Mouse (Mus musculus) forebrain, embryonic 16.5 days (tissue): ENCODE measurements around the gene Mycbp2. TPM values are rescaled to one million over a fixed set of nuclear protein-coding genes. Genes with fewer than 3 reads are reported as not detected.

Experiments used
- ATAC-seq: fragments of 200-750 bp; cut with Nextera tagmentation; 2 replicates; pipeline ENCODE4 v1.8.0; 2017; ENCODE audit warnings: mild to moderate bottlenecking, moderate library complexity
- H3K27ac ChIP-seq: fragments of 300-500 bp; sonication (generic); 2 replicates; pipeline ENCODE4 v1.5.1; 2014; ENCODE audit warnings: low read length, control low read depth
- H3K27me3 ChIP-seq: fragments of 300-500 bp; sonication (generic); replicated peaks from 2 replicates; pipeline ENCODE4 v1.6.1; 2014; ENCODE audit warnings: low read length; ENCODE audit not compliant: control insufficient read depth, insufficient read depth
- H3K36me3 ChIP-seq: fragments of 300-500 bp; sonication (generic); 2 replicates; pipeline ENCODE4 v1.6.1; 2014; ENCODE audit not compliant: control insufficient read depth, insufficient read depth
- H3K4me1 ChIP-seq: fragments of 300-500 bp; sonication (generic); replicated peaks from 2 replicates; pipeline ENCODE4 v1.6.1; 2014; ENCODE audit warnings: low read length; ENCODE audit not compliant: control insufficient read depth, insufficient read depth
- H3K4me2 ChIP-seq: fragments of 300-500 bp; sonication (generic); 2 replicates; pipeline ENCODE4 v1.6.1; 2014; ENCODE audit warnings: mild to moderate bottlenecking, low read length, control low read depth
- H3K4me3 ChIP-seq: fragments of 300-500 bp; sonication (generic); replicated peaks from 2 replicates; pipeline ENCODE4 v1.5.1; 2014; ENCODE audit warnings: mild to moderate bottlenecking, low read length, control low read depth
- H3K9ac ChIP-seq: fragments of 300-500 bp; sonication (generic); replicated peaks from 2 replicates; pipeline ENCODE4 v1.6.1; 2014; ENCODE audit warnings: low read depth, low read length, control low read depth
- H3K9me3 ChIP-seq: fragments of 300-500 bp; sonication (generic); 2 replicates; pipeline ENCODE4 v1.6.1; 2016; ENCODE audit warnings: low read length; ENCODE audit not compliant: control insufficient read depth
- WGBS: fragments of 180-500 bp; shearing (Covaris S2); extraction: QIAGEN DNeasy Blood & Tissue Kit; methylation state at CpG from one replicate; pipeline ENCODE4 v1.1.7; 2014; 5-methylcytosine and 5-hydroxymethylcytosine counted together
- polyA plus RNA-seq: library from polyadenylated mRNA; unstranded; fragments of >200 nt; fragmentation: Nextera tagmentation; extraction: Ambion mirVana; gene quantifications from 2 replicates; pipeline ENCODE4 v1.2.1, GENCODE M21; 2015

Gene Mycbp2
- polyA plus RNA-seq, 1 experiment from 2014 or later, result 56.6 TPM

GRCm38 (mm10) chr14:103093236-103093635, 253.4 kb downstream of the Mycbp2 start:
- no peak for ATAC-seq
- Histone ChIP-seq H3K27ac (no peak overlapping the region), H3K27me3 (no peaks in the 10 kb centered on the region), H3K9ac (no peak overlapping the region), H3K4me3 (no peak overlapping the region), H3K9me3 (no peaks in the 10 kb centered on the region), H3K4me1 (peaks cover 26% of the 10 kb centered on the region), H3K36me3 (peaks cover 5% of the 10 kb centered on the region), H3K4me2 (no peak overlapping the region)
- WGBS, result 85% methylated on average over 3 of the region's 3 CpGs

- no peaks in the 10 kb centered on the region for H3K9me3 ChIP-seq
- H3K27me3 ChIP-seq, result no peaks in the 10 kb centered on the region
- peaks cover 20% of the 10 kb centered on the region for H3K36me3 ChIP-seq
- no peak for ATAC-seq
- no peak overlapping the region for H3K4me3 ChIP-seq
- no peak overlapping the region for H3K27ac ChIP-seq
- 70% methylated on average over 6 of the region's 6 CpGs for WGBS
- no peak overlapping the region for H3K4me2 ChIP-seq
- no peak overlapping the region for H3K9ac ChIP-seq
- H3K4me1 ChIP-seq, result peaks cover 3% of the 10 kb centered on the region; the same call in 1 of the 2 replicates
Measured at GRCm38 (mm10) chr14:103088624-103089023, 258.0 kb downstream of the Mycbp2 start.

DNA sequence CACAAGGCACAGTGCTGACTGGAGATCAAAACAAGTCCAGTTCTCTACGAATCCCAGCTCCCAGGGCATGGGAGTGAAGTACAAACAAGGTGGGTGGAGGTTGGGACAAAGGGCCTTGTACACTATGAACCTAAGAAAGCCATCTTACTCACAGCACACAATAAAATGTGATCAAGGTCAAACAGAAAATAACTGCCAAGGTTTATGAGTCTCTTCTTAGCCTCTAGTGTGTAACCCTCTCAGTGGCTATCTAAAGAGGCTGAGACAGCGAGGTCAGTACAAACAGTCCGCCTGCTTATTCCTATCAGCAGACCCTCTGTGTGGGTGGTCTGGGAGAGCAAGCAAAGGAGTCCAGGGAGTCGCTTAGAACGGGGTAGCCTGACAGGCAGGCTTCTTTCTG, 258.8 kb downstream of the Mycbp2 start:
- Histone ChIP-seq H3K9ac (no peak overlapping the region), H3K27ac (no peak overlapping the region), H3K27me3 (no peaks in the 10 kb centered on the region), H3K36me3 (peaks cover 25% of the 10 kb centered on the region), H3K9me3 (no peaks in the 10 kb centered on the region), H3K4me1 (no peaks in the 10 kb centered on the region), H3K4me2 (no peak overlapping the region), H3K4me3 (no peak overlapping the region)
- no peak for ATAC-seq
- WGBS, result 90% methylated on average over 5 of the region's 5 CpGs

GRCm38 (mm10) chr14:103086671-103087324, 259.8 kb downstream of the Mycbp2 start:
- no peak for ATAC-seq
- WGBS, result 98% methylated on average over 4 of the region's 4 CpGs
- Histone ChIP-seq H3K9ac (no peak overlapping the region), H3K36me3 (peaks cover 27% of the 10 kb centered on the region), H3K4me3 (no peak overlapping the region), H3K9me3 (no peaks in the 10 kb centered on the region), H3K4me1 (no peaks in the 10 kb centered on the region), H3K27ac (no peak overlapping the region), H3K4me2 (no peak overlapping the region), H3K27me3 (no peaks in the 10 kb centered on the region)

DNA sequence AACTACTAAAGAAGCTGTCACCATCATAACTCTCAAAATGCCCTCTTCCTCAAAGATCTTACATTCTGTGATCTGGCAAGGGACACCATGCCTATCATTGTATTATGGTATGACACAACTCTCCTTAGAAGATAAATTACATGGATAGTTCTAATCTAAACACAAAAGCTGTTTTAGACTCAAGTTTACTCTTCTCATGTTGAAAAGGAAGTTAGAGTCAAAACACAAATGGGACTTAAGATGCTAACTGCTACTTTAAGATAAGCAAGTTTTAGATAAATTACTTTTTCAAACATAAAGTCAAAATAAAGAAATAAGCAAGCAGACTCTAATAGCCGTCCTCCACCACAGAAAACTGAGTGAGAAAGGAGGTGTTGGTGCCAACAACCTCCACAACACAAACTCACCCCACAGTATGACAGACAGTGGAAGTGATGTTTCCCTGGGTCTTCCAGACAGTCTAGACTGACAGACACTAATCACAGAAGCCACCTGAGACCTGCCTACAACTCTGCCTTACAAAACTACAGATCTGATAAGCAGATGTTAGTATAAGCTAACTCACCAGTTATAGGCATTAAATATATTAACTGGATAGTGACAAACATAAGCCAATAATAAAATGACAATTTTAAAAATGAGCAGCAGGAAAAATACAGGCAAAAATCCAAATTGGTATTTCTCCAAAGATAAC, 260.6 kb downstream of the Mycbp2 start:
- H3K27ac ChIP-seq, result no peak overlapping the region
- no peaks in the 10 kb centered on the region for H3K9me3 ChIP-seq
- WGBS, result 74% methylated on average over 1 of the region's 1 CpGs
- H3K9ac ChIP-seq, result no peak overlapping the region
- no peaks in the 10 kb centered on the region for H3K27me3 ChIP-seq
- peaks cover 27% of the 10 kb centered on the region for H3K36me3 ChIP-seq
- H3K4me2 ChIP-seq, result no peak overlapping the region
- no peaks in the 10 kb centered on the region for H3K4me1 ChIP-seq
- H3K4me3 ChIP-seq, result no peak overlapping the region
- no peak for ATAC-seq

GRCm38 (mm10) chr14:103079209-103079977, 267.2 kb downstream of the Mycbp2 start:
- H3K9me3 ChIP-seq, result no peaks in the 10 kb centered on the region
- H3K4me2 ChIP-seq, result no peak overlapping the region
- peaks cover 3% of the 10 kb centered on the region; the same call in 1 of the 2 replicates for H3K4me1 ChIP-seq
- ATAC-seq, result peak; percentile 72; the same call in 1 of the 2 replicates
- H3K36me3 ChIP-seq, result peaks cover 9% of the 10 kb centered on the region
- no peak overlapping the region for H3K4me3 ChIP-seq
- H3K9ac ChIP-seq, result no peak overlapping the region
- 81% methylated on average over 9 of the region's 9 CpGs for WGBS
- no peaks in the 10 kb centered on the region for H3K27me3 ChIP-seq
- no peak overlapping the region for H3K27ac ChIP-seq

DNA sequence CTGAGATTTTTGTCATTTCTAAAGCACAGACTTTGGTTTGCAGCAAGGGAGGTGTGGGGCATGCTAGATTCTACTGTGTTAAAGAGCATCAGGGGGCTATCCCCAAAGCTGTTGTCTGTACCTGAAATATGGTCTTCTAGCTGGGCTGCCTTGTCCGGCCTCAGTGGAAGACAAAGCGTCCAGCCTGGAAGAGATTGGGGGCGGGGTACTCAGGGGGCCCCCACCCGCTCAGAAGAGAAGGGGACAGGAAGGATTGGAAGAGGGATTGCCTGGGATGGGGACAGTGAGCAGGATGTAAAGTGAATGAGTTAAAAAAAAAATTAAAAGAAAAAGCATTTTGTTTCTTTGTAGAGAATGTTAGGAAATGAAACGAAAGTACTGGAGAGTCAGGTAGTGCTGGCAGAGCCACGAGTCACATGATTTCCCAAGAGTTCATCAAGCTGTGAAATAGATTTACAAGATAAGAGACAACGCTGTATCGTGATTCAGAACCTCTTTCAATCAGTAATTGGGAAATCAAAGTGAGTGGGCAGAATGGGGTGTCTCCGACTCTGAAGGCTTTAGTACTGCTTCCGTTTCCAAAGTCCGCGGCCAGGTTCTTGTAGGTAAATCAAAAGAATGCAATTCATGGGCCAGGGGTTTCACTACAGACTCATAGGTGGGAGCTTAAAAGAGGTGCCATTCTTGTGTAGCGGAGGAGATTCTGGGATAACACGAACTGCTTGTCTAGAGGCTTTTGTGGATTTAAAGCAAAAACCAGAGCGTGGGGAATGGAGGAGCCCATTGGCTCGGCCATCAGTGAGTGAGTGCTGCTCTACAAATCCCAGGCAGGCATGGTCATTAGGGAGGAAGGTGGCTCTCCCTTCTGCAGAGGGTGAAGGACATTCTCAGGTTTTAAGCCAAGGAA, 268.4 kb downstream of the Mycbp2 start:
- H3K36me3 ChIP-seq, result peaks cover 8% of the 10 kb centered on the region
- no peak overlapping the region for H3K27ac ChIP-seq
- H3K4me3 ChIP-seq, result no peak overlapping the region
- H3K27me3 ChIP-seq, result no peaks in the 10 kb centered on the region
- 0 out of 2 replicates have a peak, but pooled peaks have one; percentile 34 for ATAC-seq
- no peak overlapping the region for H3K9ac ChIP-seq
- H3K9me3 ChIP-seq, result no peaks in the 10 kb centered on the region
- H3K4me1 ChIP-seq, result peaks cover 3% of the 10 kb centered on the region; the same call in 1 of the 2 replicates
- no peak overlapping the region for H3K4me2 ChIP-seq
- WGBS, result 87% methylated on average over 16 of the region's 16 CpGs

GRCm38 (mm10) chr14:103077272-103078005, 269.2 kb downstream of the Mycbp2 start:
- Histone ChIP-seq H3K36me3 (peaks cover 2% of the 10 kb centered on the region; the same call in 1 of the 2 replicates), H3K27me3 (no peaks in the 10 kb centered on the region), H3K4me2 (no peak overlapping the region), H3K4me3 (no peak overlapping the region), H3K4me1 (peaks cover 3% of the 10 kb centered on the region; the same call in 1 of the 2 replicates), H3K27ac (no peak overlapping the region), H3K9ac (no peak overlapping the region), H3K9me3 (no peaks in the 10 kb centered on the region)
- no peak for ATAC-seq
- 90% methylated on average over 9 of the region's 9 CpGs for WGBS
